ENCODE assay signal across 8 mouse cellular contexts in the genomic region with DNA sequence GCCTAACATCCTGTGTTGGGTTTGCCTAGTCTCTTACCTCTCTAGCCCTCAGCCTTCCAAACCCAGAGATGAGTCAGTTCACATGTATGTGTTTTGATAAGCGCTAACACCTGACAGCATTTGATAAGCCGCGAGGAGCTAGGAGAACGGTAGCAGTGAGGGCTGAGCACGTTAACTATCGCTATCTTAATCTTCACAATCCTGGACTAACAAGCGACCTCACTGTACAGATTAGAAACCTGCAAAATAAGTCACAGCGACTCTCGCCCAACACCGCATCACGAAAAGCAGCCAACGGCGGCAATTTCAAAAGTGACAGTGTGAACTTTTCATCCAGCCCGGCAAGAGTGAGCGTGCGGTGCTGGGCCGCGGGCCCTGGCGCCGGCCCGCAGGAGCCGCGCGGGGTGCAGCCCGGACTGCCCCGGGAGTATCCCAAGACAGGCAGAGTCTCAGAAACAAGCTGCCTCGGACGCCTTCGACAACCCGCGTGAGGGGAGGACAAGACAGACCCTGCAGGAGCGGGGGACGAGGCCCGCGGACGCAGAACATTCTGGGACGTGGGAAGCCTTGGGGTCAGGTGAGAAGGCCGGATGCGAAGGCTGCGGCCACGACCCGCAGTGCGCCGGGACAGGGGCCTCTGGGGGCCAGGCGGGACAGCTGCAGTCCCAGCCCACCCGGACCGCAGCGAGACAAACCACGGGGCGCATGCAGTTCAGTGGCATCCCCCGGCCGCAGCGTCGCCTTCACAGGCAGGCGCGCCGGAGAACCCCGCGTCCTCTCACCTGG. TPM values are rescaled to one million over a fixed set of nuclear protein-coding genes. Genes with fewer than 3 reads are reported as not detected.
A peak's percentile ranks its signal among the peaks of the same experiment; 100 is the strongest.
DNase-seq lines count a peak whose midpoint lies in the region; ATAC-seq and TF ChIP-seq lines count a peak whose summit lies in the region.

No protein-coding gene starts in this region.

- H3K9me3 ChIP-seq in lung, embryonic 14.5 days (ENCODE audit: low read depth, low read length): no peaks in the 10 kb centered on the region
- no peaks in the 10 kb centered on the region for H3K9me3 ChIP-seq in forebrain, embryonic 10.5 days
- H3K9me3 ChIP-seq in limb, embryonic 15.5 days: no peaks in the 10 kb centered on the region
- H3K9me3 ChIP-seq in neural tube, embryonic 13.5 days: no peaks in the 10 kb centered on the region

- peak overlapping the region; percentile 91 for H3K9ac ChIP-seq in lung, embryonic 14.5 days
- peak overlapping the region; percentile 89 for H3K9ac ChIP-seq in limb, embryonic 15.5 days
- peak overlapping the region; percentile 95 for H3K9ac ChIP-seq in neural tube, embryonic 13.5 days

- H3K4me3 ChIP-seq in lung, embryonic 14.5 days (ENCODE audit: low read depth, low read length): peak overlapping the region; percentile 91
- peak overlapping the region; percentile 84 for H3K4me3 ChIP-seq in forebrain, embryonic 10.5 days
- H3K4me3 ChIP-seq in limb, embryonic 15.5 days: peak overlapping the region; percentile 95
- peak overlapping the region; percentile 97 for H3K4me3 ChIP-seq in neural tube, embryonic 13.5 days

- peak overlapping the region; percentile 95 for H3K27ac ChIP-seq in lung, embryonic 14.5 days (ENCODE audit: low read depth)
- peak overlapping the region; percentile 92 for H3K27ac ChIP-seq in forebrain, embryonic 10.5 days
- peak overlapping the region; percentile 93 for H3K27ac ChIP-seq in limb, embryonic 15.5 days
- peak overlapping the region; percentile 90 for H3K27ac ChIP-seq in neural tube, embryonic 13.5 days (replicated peaks)

- H3K4me2 ChIP-seq in lung, embryonic 14.5 days: peak overlapping the region; percentile 88
- peak overlapping the region; percentile 84 for H3K4me2 ChIP-seq in limb, embryonic 15.5 days
- H3K4me2 ChIP-seq in neural tube, embryonic 13.5 days: peak overlapping the region; percentile 96

- DNase-seq in lung, embryonic 14.5 days: peak; percentile 40
- DNase-seq in lung, adult 18-20 months: no peak
- peak; percentile 74 for DNase-seq in T-cell, adult 2 months (ENCODE audit: low spot score)
- DNase-seq in forebrain, embryonic 10.5 days (ENCODE audit: extremely low spot score, low spot score): no peak
- DNase-seq in right cerebral cortex, postnatal 14 days: no peak
- DNase-seq in adrenal gland, postnatal 10 days: no peak

- H3K36me3 ChIP-seq in lung, embryonic 14.5 days (ENCODE audit: insufficient read depth): 0 out of 2 replicates have a peak, but pooled peaks cover 7% of the 10 kb centered on the region
- peaks cover 12% of the 10 kb centered on the region for H3K36me3 ChIP-seq in forebrain, embryonic 10.5 days (replicated peaks)
- 0 out of 2 replicates have a peak, but pooled peaks cover 3% of the 10 kb centered on the region for H3K36me3 ChIP-seq in limb, embryonic 15.5 days
- peaks cover 13% of the 10 kb centered on the region; the same call in 1 of the 2 replicates for H3K36me3 ChIP-seq in neural tube, embryonic 13.5 days

- H3K4me1 ChIP-seq in lung, embryonic 14.5 days (ENCODE audit: insufficient read depth): no peaks in the 10 kb centered on the region; the same call in 1 of the 2 replicates
- H3K4me1 ChIP-seq in forebrain, embryonic 10.5 days: peaks cover 25% of the 10 kb centered on the region
- H3K4me1 ChIP-seq in limb, embryonic 15.5 days: peaks cover 17% of the 10 kb centered on the region
- H3K4me1 ChIP-seq in neural tube, embryonic 13.5 days (replicated peaks): peaks cover 21% of the 10 kb centered on the region

- ATAC-seq in lung, embryonic 14.5 days (ENCODE audit: insufficient read depth): peak; percentile 80
- peak; percentile 62 for ATAC-seq in limb, embryonic 15.5 days (ENCODE audit: insufficient number of reproducible peaks, low FRiP score, low TSS enrichment, low read depth)
- ATAC-seq in neural tube, embryonic 13.5 days (ENCODE audit: low read depth): peak; percentile 86

- TF ChIP-seq CTCF in lung, embryonic 14.5 days (IDR thresholded peaks at IDR 0.05; ENCODE audit: low read depth): no peak

- no peaks in the 10 kb centered on the region for H3K27me3 ChIP-seq in lung, embryonic 14.5 days (ENCODE audit: insufficient read depth, low read length)
- no peaks in the 10 kb centered on the region for H3K27me3 ChIP-seq in forebrain, embryonic 10.5 days (ENCODE audit: poor library complexity, severe bottlenecking)
- H3K27me3 ChIP-seq in limb, embryonic 15.5 days: no peaks in the 10 kb centered on the region
- no peaks in the 10 kb centered on the region for H3K27me3 ChIP-seq in neural tube, embryonic 13.5 days

- under 1% methylated on average over 59 of the region's 59 CpGs for WGBS in lung, embryonic 14.5 days
- 1% methylated on average over 59 of the region's 59 CpGs for WGBS in forebrain, embryonic 10.5 days
- under 1% methylated on average over 59 of the region's 59 CpGs for WGBS in limb, embryonic 15.5 days
- under 1% methylated on average over 59 of the region's 59 CpGs for WGBS in neural tube, embryonic 13.5 days

RNA-seq across cellular contexts. Expression of gene Ublcp1, which starts 0.5 kb away (rescaled TPM):
- 68.6 and 73.1 TPM in 2 replicates for polyA plus RNA-seq in lung, embryonic 14.5 days (2014; fragmentation: Nextera tagmentation; extraction: Ambion mirVana)
- 72.1 and 81.6 TPM in 2 replicates for polyA plus RNA-seq in forebrain, embryonic 10.5 days (2016; fragmentation: Nextera tagmentation; extraction: Ambion mirVana)
- polyA plus RNA-seq in limb, embryonic 15.5 days (2015; fragmentation: Nextera tagmentation; extraction: Ambion mirVana): 51.5 and 52.8 TPM in 2 replicates
- polyA plus RNA-seq in neural tube, embryonic 13.5 days (2015; fragmentation: Nextera tagmentation; extraction: Ambion mirVana): 65.7 and 74.4 TPM in 2 replicates
- 10 to 100 TPM; 37.1 to 39.6 TPM for total RNA-seq in adrenal gland, postnatal 10 days (2021)

RNA-seq across cellular contexts. Expression of gene Rnf145, which starts 48.9 kb away (rescaled TPM):
- 85.7 and 89.5 TPM in 2 replicates for polyA plus RNA-seq in lung, embryonic 14.5 days (2014; fragmentation: Nextera tagmentation; extraction: Ambion mirVana)
- polyA plus RNA-seq in forebrain, embryonic 10.5 days (2016; fragmentation: Nextera tagmentation; extraction: Ambion mirVana): 92.8 and 96.9 TPM in 2 replicates
- polyA plus RNA-seq in limb, embryonic 15.5 days (2015; fragmentation: Nextera tagmentation; extraction: Ambion mirVana): 61.5 and 69.8 TPM in 2 replicates
- polyA plus RNA-seq in neural tube, embryonic 13.5 days (2015; fragmentation: Nextera tagmentation; extraction: Ambion mirVana): 123 and 126 TPM in 2 replicates
- 10 to 100 TPM; 49.3 to 74.8 TPM for total RNA-seq in adrenal gland, postnatal 10 days (2021)

Comparison
In these comparisons a context has a peak if more than half of its experiments do, and no peak if none do; other contexts are left out.
1. DNase-seq: peak in lung, embryonic 14.5 days (single experiment) and T-cell, adult 2 months (single experiment); none in lung, adult 18-20 months (0 of 2), forebrain, embryonic 10.5 days (single experiment), right cerebral cortex, postnatal 14 days (single experiment) and adrenal gland, postnatal 10 days (single experiment).
2. Peak in every context shown above with its lines, with median percentiles within 50 percentile points of each other: ATAC-seq, H3K27ac ChIP-seq, H3K4me2 ChIP-seq, H3K4me3 ChIP-seq and H3K9ac ChIP-seq.